ENCODE assay signal across 8 mouse cellular contexts in genomic region chr19:4041500-4041899, GRCm38 (mm10). TPM values are rescaled to one million over a fixed set of nuclear protein-coding genes. Genes with fewer than 3 reads are reported as not detected.
"Had no signal": no experiment of that assay in that cellular context is flagged by ENCODE, and none has a peak within 500 bp of the region (broad histone marks: within the 10 kb centered on the region; RNA-seq: fewer than 3 reads in every experiment).

No protein-coding gene starts in this region.

RNA-seq across cellular contexts. Expression of gene Gstp2, which starts 4.3 kb away (rescaled TPM):
- total RNA-seq: megakaryocyte-erythroid progenitor cell, adult 5-6 weeks had no signal

RNA-seq across cellular contexts. Expression of gene Gstp3, which starts 17.9 kb away (rescaled TPM):
- polyA plus RNA-seq: lung, embryonic 14.5 days; midbrain, embryonic 12.5 days; midbrain, embryonic 14.5 days; midbrain, embryonic 16.5 days; neural tube, embryonic 11.5 days; neural tube, embryonic 13.5 days; neural tube, embryonic 15.5 days had no signal
